Mouse (Mus musculus) heart, adult 2 months (tissue): ENCODE measurements around the gene Akap5. TPM values are rescaled to one million over a fixed set of nuclear protein-coding genes. Genes with fewer than 3 reads are reported as not detected.

Source experiments
- DNase-seq, 2 experiments: peaks; one replicate each; pipeline ENCODE4 v3.0.0; 2021
- H3K27ac ChIP-seq: fragments of 200-600 bp; 2 replicates; pipeline ENCODE4 v1.8.1; 2022
- H3K27me3 ChIP-seq: fragments of 200-500 bp; 2 replicates; pipeline ENCODE4 v1.6.1; 2012; ENCODE audit warnings: mild to moderate bottlenecking, low read length, inconsistent platforms, mixed read lengths; ENCODE audit not compliant: control insufficient read depth, insufficient read depth
- H3K36me3 ChIP-seq: fragments of 200-500 bp; 2 replicates; pipeline ENCODE4 v1.6.1; 2012; ENCODE audit warnings: low read length, inconsistent platforms; ENCODE audit not compliant: control insufficient read depth, insufficient read depth
- H3K4me1 ChIP-seq: fragments of 200-500 bp; 2 replicates; pipeline ENCODE4 v1.6.1; 2011; ENCODE audit warnings: low read length; ENCODE audit not compliant: control insufficient read depth, insufficient read depth
- H3K4me3 ChIP-seq: fragments of 200-600 bp; 2 replicates; pipeline ENCODE4 v1.8.1; 2022
- H3K79me2 ChIP-seq: fragments of 200-500 bp; replicated peaks from 2 replicates; pipeline ENCODE4 v1.6.1; 2012; ENCODE audit warnings: mild to moderate bottlenecking, inconsistent platforms, low read length, moderate library complexity, mixed read lengths; ENCODE audit not compliant: control insufficient read depth, insufficient read depth
- H3K9ac ChIP-seq: fragments of 200-500 bp; 2 replicates; pipeline ENCODE4 v1.6.1; 2012; ENCODE audit warnings: low read depth, mild to moderate bottlenecking, control low read depth, inconsistent platforms, low read length, mixed read lengths
- CTCF ChIP-seq: fragments of 200-600 bp; IDR thresholded peaks from 2 replicates; pipeline ENCODE4 v1.8.1; 2022; ENCODE audit warnings: antibody characterized with exemption, mild to moderate bottlenecking, moderate library complexity
- EP300 ChIP-seq: fragments of 200-500 bp; IDR thresholded peaks from 2 replicates; pipeline ENCODE4 v1.6.1; 2011; ENCODE audit warnings: low read depth, low read length, control low read depth; ENCODE audit not compliant: insufficient read depth
- POLR2A ChIP-seq: fragments of 200-500 bp; IDR thresholded peaks from 2 replicates; pipeline ENCODE4 v1.6.1; 2011; ENCODE audit warnings: mild to moderate bottlenecking, low read depth, low read length, control low read depth; ENCODE audit not compliant: insufficient read depth
- WGBS: fragments of 180-500 bp; shearing (Covaris S2); methylation state at CpG from one replicate; pipeline ENCODE4 v1.1.7; 2018; 5-methylcytosine and 5-hydroxymethylcytosine counted together
- intact Hi-C: fragments of 180-260 bp; cut with DNase I; formaldehyde crosslinking; loops from one replicate; pipeline ENCODE4 v1.15.1; 2025
- long read RNA-seq: library from polyadenylated mRNA; stranded (forward); transcript quantifications from one replicate; pipeline ENCODE4 v2.0.0, GENCODE M21; 2021
- polyA plus RNA-seq: library from polyadenylated mRNA; depleted of rRNA; stranded (reverse); fragments of >200 nt; gene quantifications from 2 replicates; pipeline ENCODE4 v1.2.3, GENCODE M21; 2012; rRNA removed
- total RNA-seq, 2 experiments: library from RNA; stranded (reverse); gene quantifications; 2 replicates each; pipeline ENCODE4 v1.2.3; 2021

Akap5 gene
- total RNA-seq: 1 to 10 TPM; 1.0 to 1.7 TPM
- polyA plus RNA-seq: 1.1 and 2.3 TPM in 2 replicates
- long read RNA-seq, partial matches to known transcripts: 0 of 1 reads
- long read RNA-seq, other reads (novel, unspliced or antisense): 1 of 1 reads

DNA sequence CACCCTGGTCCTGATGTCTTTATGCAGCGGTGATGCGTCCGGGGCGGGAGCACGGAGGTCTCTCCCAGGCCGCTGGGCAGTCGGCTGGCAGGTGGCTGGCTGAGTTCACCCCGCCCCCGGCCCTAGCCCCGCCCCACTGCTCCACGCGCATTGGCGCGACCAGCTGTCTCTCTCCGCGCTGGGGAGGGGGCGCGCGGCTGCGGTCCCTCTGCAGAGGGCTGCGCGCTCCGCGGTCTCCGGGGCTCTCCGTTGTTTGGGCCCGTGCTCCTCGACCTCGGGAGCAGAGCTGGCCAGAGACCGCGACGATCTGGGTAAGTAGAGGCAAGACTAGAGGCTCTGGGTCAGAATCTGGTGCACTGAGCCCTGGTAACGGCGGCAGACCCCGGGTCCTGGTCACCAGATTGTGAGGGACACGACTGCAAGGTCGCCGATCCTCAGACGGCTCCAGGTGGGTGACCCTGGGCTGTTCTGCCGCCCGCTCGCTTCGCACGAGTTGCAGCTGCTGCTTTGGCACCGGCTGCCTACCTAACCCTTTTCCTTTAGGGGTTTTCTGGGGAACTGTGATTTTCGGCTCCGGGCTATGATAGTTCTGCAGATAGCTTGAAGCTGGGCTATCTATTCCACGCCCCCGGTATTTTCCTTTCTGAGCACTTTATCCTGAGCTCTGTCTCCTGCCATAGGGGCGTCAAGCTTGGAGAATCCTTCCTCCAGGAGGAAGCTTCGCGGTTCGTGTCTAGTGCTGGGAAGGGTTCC lies at the start of gene Akap5:
Akap5 (plus strand) TSS at position 213 of the 753 bp plus-strand sequence.
- TF ChIP-seq POLR2A: no peak
- no peak for TF ChIP-seq CTCF
- no peak for TF ChIP-seq EP300
- whole genome bisulfite sequencing: 2% methylated on average over 52 of the region's 53 CpGs
- intact Hi-C loops: no loop called here
- H3K79me2 ChIP-seq: no peaks in the 10 kb centered on the region
- no peaks in the 10 kb centered on the region for H3K36me3 ChIP-seq
- H3K9ac ChIP-seq: peak within 1 kb of the TSS; percentile 69
- H3K4me1 ChIP-seq: no peaks in the 10 kb centered on the region
- H3K27ac ChIP-seq: peak within 1 kb of the TSS; percentile 36; the same call in 1 of the 2 replicates
- no peaks in the 10 kb centered on the region for H3K27me3 ChIP-seq
- DNase-seq: peak; percentile 63 to 79
- H3K4me3 ChIP-seq: peak within 1 kb of the TSS; percentile 68

DNA sequence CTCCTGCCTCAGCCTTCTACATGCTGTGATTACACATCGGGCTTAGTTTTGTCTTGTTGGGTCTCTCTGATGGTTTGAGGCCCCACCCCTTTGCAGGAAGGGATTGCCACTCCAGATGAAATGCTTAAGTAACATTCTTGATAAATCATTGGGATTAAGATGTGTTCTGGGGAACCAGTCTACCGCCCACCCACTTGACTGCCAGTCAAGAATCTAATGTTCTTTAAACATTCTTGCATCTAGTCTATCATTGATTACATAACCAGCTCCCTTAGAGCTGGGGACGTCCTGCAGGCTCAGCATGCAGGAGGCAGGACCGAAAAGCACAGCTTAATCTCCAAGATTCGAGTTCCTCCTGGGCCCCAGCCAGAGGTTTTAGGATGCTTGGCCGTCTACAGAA lies 46.5 kb upstream of the Akap5 start:
- H3K79me2 ChIP-seq: no peaks in the 10 kb centered on the region
- no peak overlapping the region for H3K27ac ChIP-seq
- H3K9ac ChIP-seq: no peak overlapping the region
- no peaks in the 10 kb centered on the region for H3K36me3 ChIP-seq
- no peaks in the 10 kb centered on the region for H3K27me3 ChIP-seq
- WGBS: 70% methylated on average over 6 of the region's 6 CpGs
- H3K4me1 ChIP-seq: no peaks in the 10 kb centered on the region
- H3K4me3 ChIP-seq: no peak overlapping the region
- intact Hi-C loops: no loop called here
- no peak for DNase-seq
- no peak for TF ChIP-seq POLR2A
- TF ChIP-seq CTCF: no peak
- no peak for TF ChIP-seq EP300

GRCm38 (mm10) chr12:76280556-76280955 lies 44.1 kb upstream of the Akap5 start:
- no peak overlapping the region for H3K27ac ChIP-seq
- H3K27me3 ChIP-seq: no peaks in the 10 kb centered on the region
- DNase-seq: no peak
- no peak overlapping the region for H3K9ac ChIP-seq
- H3K36me3 ChIP-seq: no peaks in the 10 kb centered on the region
- H3K4me3 ChIP-seq: no peak overlapping the region
- intact Hi-C loops: no loop called here
- H3K4me1 ChIP-seq: no peaks in the 10 kb centered on the region
- no peaks in the 10 kb centered on the region for H3K79me2 ChIP-seq
- TF ChIP-seq POLR2A (no peak), EP300 (no peak), CTCF (no peak)
- 77% methylated on average over 9 of the region's 9 CpGs for WGBS

GRCm38 (mm10) chr12:76281111-76281660 lies 43.5 kb upstream of the Akap5 start:
- 79% methylated on average over 2 of the region's 2 CpGs for WGBS
- TF ChIP-seq CTCF: no peak
- no peak for TF ChIP-seq POLR2A
- no peak for TF ChIP-seq EP300
- DNase-seq: no peak
- no peak overlapping the region for H3K4me3 ChIP-seq
- no peak overlapping the region for H3K9ac ChIP-seq
- intact Hi-C loops: no loop called here
- no peak overlapping the region for H3K27ac ChIP-seq
- H3K4me1 ChIP-seq: no peaks in the 10 kb centered on the region
- H3K27me3 ChIP-seq: no peaks in the 10 kb centered on the region
- no peaks in the 10 kb centered on the region for H3K36me3 ChIP-seq
- no peaks in the 10 kb centered on the region for H3K79me2 ChIP-seq

- Histone ChIP-seq H3K27ac (no peak overlapping the region), H3K4me3 (no peak overlapping the region), H3K27me3 (no peaks in the 10 kb centered on the region), H3K4me1 (no peaks in the 10 kb centered on the region), H3K36me3 (no peaks in the 10 kb centered on the region), H3K79me2 (no peaks in the 10 kb centered on the region), H3K9ac (no peak overlapping the region)
- DNase-seq: no peak
- intact Hi-C loops: no loop called here
- TF ChIP-seq EP300 (no peak), CTCF (no peak), POLR2A (no peak)
- 30% methylated on average over 4 of the region's 4 CpGs for WGBS
Measured at GRCm38 (mm10) chr12:76282132-76282531, 42.6 kb upstream of the Akap5 start.
